Mouse (Mus musculus): ENCODE results near the gene Mthfsd. TPM values are rescaled to one million over a fixed set of nuclear protein-coding genes. Genes with fewer than 3 reads are reported as not detected.

The Mthfsd gene
- polyA plus RNA-seq, 1 experiment from 2014 or later, result 60.2 TPM

DNA sequence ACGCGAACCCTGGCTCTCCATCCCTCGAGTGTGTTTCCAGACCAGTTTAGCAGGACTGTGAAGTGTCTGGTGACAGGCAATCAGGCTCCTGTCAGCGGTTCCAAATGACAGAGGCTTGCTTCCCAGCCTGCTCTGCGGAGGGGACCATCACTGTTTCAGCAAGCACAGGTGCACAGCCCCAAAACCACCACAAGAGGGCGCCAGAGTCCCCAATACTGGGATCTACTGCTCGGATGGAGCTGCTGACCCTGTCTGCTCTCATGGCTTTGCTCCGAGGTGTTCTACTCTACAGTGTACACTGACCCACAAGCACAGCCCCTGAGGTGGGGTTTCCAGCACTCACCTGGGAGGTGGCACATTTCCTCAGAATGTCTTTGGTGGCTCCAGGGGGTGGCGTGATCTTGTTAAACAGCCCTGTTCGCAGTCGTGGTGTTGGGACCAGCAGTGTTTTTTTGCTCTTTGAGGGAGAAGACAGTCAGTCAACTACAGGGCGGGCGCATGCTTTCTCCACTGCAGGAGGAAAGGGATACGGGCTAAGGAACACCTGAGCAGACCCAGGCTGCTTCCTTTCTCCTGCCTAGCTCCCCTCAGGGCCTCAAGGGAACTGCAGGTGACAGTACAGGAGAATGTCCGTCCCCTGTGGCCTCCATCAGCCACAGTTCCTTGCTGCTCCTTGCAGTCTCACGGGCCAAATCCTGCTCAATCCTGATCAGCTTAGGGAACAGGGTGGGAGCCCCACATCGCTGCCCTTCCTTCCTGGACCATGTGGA is 4.0 kb downstream of the Mthfsd start:
- no peak overlapping the region for H3K9ac ChIP-seq
- H3K4me2 ChIP-seq, result no peak overlapping the region
- H3K4me3 ChIP-seq (replicated peaks), result no peak overlapping the region
- ATAC-seq (ENCODE audit: low FRiP score), result peak; percentile 33; the same call in 1 of the 2 replicates
- H3K27me3 ChIP-seq, result no peaks in the 10 kb centered on the region
- H3K4me1 ChIP-seq, result peaks cover 15% of the 10 kb centered on the region
- H3K27ac ChIP-seq, result no peak overlapping the region
- H3K9me3 ChIP-seq, result no peaks in the 10 kb centered on the region
- peaks cover 57% of the 10 kb centered on the region for H3K36me3 ChIP-seq (replicated peaks)
- 47% methylated on average over 17 of the region's 17 CpGs for WGBS

DNA sequence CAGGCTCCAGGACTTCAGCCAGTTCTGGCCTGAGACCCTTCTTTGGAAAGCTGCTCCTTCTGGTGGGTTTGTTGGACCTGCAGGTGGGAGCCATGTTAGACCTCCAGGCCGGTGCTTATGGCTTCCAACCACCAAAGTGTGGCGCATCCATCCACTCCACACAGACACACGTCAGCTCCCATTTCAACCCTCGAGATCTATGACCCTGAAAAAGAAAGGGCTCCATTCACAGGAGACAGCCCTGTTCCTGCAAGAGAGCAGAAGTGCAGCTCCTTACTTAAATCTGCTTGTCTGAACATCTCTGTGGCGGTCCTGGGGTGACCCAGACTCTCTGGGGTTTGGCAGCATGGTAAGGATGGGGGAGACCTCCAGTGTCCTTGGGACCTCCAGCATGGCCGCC is 14.7 kb downstream of the Mthfsd start:
- no peak overlapping the region for H3K9ac ChIP-seq
- WGBS, result 68% methylated on average over 6 of the region's 6 CpGs
- H3K4me1 ChIP-seq, result no peaks in the 10 kb centered on the region; the same call in 1 of the 2 replicates
- H3K9me3 ChIP-seq, result no peaks in the 10 kb centered on the region
- no peak overlapping the region for H3K4me2 ChIP-seq
- H3K27me3 ChIP-seq, result peaks cover 60% of the 10 kb centered on the region
- no peak overlapping the region for H3K4me3 ChIP-seq (replicated peaks)
- H3K36me3 ChIP-seq (replicated peaks), result peaks cover 24% of the 10 kb centered on the region
- H3K27ac ChIP-seq, result no peak overlapping the region
- ATAC-seq (ENCODE audit: low FRiP score), result no peak

DNA sequence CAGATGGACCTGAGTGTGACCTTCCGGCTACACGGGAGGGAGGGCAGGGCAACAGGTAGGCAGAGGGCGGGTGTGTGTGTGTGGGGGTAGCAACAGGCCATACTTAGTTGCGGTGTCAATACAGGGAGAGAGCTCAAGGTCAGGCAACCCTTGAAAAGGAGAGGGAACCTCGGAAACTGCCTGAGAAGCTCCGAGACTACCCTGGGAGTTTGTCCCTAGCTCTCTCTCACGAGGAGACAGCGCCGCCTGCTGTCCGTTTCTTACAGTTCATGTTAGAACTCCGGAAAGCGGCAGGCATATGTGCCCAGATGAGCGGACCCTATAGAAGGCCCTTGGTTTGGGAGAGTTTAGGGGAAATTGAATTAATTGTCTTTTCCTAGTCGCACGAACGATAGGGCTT is 15.6 kb downstream of the Mthfsd start:
- peaks cover 68% of the 10 kb centered on the region for H3K27me3 ChIP-seq

DNA sequence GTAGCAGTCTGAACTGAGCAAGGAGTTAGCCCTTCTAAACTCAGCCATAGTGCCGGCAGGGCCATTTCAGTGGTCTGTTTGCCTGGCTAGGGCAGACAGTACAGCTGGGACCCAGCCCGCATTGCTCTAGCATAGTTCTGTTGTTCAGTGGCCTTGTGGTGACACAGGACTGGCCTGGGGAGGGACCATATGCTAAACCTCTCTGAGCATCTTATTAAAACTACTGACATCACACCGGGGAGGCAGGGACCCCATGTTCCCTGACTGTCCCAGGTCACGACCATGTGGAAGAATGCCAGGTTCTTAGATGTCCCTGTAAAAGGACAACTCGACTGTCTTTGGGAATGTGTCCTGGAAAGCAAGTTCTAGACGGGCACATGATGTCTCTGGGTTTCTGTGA is 16.1 kb downstream of the Mthfsd start:
- H3K4me1 ChIP-seq, result no peaks in the 10 kb centered on the region; the same call in 1 of the 2 replicates

More for the DNA sequence above, 15.6 kb downstream of the Mthfsd start:
- no peak overlapping the region for H3K4me3 ChIP-seq (replicated peaks)
- H3K9me3 ChIP-seq, result no peaks in the 10 kb centered on the region
- H3K36me3 ChIP-seq (replicated peaks), result peaks cover 16% of the 10 kb centered on the region
- ATAC-seq (ENCODE audit: low FRiP score), result peak; percentile 45
- no peaks in the 10 kb centered on the region; the same call in 1 of the 2 replicates for H3K4me1 ChIP-seq
- no peak overlapping the region for H3K9ac ChIP-seq
- no peak overlapping the region for H3K4me2 ChIP-seq
- WGBS, result 4% methylated on average over 16 of the region's 16 CpGs
- no peak overlapping the region for H3K27ac ChIP-seq

DNA sequence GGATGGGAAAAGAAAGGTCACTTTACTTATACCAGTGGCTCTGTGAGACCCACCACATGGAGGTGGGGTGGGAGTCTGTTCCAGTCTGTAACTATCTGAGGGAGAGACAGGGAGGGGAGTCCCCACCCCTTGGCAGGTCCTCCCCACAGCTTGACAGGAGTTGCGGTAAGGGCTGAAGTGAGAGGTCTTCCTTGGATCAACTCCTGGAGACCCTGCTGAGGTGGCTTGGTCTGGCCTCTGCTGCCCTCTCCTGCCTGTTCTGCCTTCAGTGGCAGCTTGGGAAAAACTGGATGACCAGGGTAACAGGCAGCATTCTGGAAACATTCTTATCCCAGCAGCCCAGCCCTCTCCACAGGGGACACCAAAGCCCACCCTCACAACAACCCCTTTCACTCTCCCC is 17.5 kb downstream of the Mthfsd start:
- no peak for ATAC-seq (ENCODE audit: low FRiP score)
- Histone ChIP-seq H3K9me3 (no peaks in the 10 kb centered on the region), H3K9ac (no peak overlapping the region), H3K4me1 (no peaks in the 10 kb centered on the region; the same call in 1 of the 2 replicates), H3K27me3 (peaks cover 87% of the 10 kb centered on the region), H3K27ac (no peak overlapping the region), H3K4me2 (no peak overlapping the region), H3K4me3 (replicated peaks) (no peak overlapping the region), H3K36me3 (replicated peaks) (no peaks in the 10 kb centered on the region)
- 0% methylated on average over 1 of the region's 1 CpGs for WGBS

More for the DNA sequence above, 16.1 kb downstream of the Mthfsd start:
- Histone ChIP-seq H3K4me3 (replicated peaks) (no peak overlapping the region), H3K36me3 (replicated peaks) (peaks cover 11% of the 10 kb centered on the region), H3K27ac (no peak overlapping the region), H3K9me3 (no peaks in the 10 kb centered on the region), H3K4me2 (no peak overlapping the region), H3K9ac (no peak overlapping the region), H3K27me3 (peaks cover 72% of the 10 kb centered on the region)
- WGBS, result 30% methylated on average over 6 of the region's 6 CpGs
- peak; percentile 30; the same call in 1 of the 2 replicates for ATAC-seq (ENCODE audit: low FRiP score)

DNA sequence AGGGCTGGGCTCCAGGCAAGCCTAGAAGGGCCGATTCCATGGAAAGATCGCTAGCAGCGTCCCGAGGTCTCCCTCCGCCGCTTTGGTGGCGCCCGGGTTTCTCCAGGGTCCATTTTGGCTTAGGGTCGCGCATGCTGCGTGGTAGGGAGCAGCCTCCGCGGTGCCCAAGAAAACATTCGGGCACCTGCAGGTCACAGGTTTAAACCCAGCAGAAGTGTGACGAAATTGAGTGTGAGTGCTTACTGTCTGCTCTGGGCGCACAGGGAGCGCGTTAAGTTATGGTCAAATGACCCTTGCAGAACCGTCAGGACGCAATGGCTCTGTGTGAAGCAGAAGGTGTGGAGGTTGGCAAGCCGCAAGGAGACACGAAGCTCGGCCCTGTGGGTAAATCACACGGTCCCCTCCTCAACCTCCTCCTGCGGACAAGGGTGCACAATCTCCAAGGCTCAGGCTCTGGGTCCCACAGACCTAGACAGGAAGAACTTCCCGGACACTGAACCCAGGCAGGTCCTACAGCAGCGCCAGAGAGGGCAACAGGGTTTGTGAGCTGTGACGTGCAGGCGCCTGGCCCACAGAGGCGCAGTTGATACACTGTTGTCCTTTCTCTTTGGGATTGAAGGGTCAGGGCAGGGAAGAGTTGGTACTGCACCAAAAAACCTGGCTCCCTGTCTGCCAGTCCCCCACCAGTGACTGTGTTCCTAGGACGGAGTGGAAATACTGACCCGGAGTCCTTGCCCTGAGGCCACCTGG is 18.4 kb downstream of the Mthfsd start:
- no peak overlapping the region for H3K4me3 ChIP-seq (replicated peaks)
- ATAC-seq (ENCODE audit: low FRiP score), result no peak
- peaks cover 96% of the 10 kb centered on the region for H3K27me3 ChIP-seq
- no peak overlapping the region for H3K27ac ChIP-seq
- H3K4me1 ChIP-seq, result peaks cover 3% of the 10 kb centered on the region
- H3K4me2 ChIP-seq, result no peak overlapping the region
- H3K9ac ChIP-seq, result no peak overlapping the region
- 2% methylated on average over 32 of the region's 32 CpGs for WGBS
- H3K36me3 ChIP-seq (replicated peaks), result no peaks in the 10 kb centered on the region
- no peaks in the 10 kb centered on the region for H3K9me3 ChIP-seq

DNA sequence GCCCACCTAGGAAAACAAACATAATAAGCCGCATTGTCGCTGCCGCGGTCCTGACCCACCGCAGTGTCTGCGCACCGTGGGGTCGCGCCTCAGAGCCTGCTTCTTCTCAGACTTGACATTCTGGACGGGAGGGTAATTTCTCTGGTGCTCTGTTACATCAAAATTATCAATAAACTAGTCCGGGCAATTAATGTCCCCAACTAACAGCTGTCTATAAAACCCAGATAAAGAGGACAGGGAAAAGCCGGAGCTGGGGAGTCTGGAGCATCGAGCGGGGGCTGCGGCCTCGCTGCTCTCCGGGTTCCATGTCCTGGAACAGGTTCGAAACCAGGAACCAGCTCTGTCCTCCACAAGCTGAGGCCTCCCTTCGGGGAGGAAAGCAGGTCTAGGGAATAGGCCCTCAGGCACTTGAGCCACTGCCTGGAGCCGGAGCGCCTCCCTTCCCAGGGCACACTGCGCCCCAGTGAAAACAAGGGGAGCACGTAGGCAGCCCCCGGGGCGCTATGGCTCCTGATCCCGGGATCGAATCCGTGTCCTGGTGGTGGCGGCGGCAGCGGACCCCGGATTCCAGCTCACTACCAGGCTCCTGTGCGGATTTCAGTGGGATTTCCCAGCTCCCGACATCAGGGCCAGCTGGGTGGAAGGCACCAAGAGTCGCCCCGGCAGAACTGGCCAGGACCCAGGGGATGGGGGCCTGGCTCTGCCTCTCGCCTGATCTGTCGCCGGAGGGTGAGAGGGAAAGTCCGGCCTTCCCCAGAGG is 19.1 kb downstream of the Mthfsd start:
- under 1% methylated on average over 40 of the region's 40 CpGs for WGBS
- peaks cover 99% of the 10 kb centered on the region for H3K27me3 ChIP-seq
- no peaks in the 10 kb centered on the region for H3K9me3 ChIP-seq
- no peaks in the 10 kb centered on the region for H3K36me3 ChIP-seq (replicated peaks)
- peaks cover 11% of the 10 kb centered on the region for H3K4me1 ChIP-seq
- no peak for ATAC-seq (ENCODE audit: low FRiP score)
- H3K9ac ChIP-seq, result no peak overlapping the region
- H3K4me2 ChIP-seq, result no peak overlapping the region
- no peak overlapping the region for H3K4me3 ChIP-seq (replicated peaks)
- no peak overlapping the region for H3K27ac ChIP-seq

DNA sequence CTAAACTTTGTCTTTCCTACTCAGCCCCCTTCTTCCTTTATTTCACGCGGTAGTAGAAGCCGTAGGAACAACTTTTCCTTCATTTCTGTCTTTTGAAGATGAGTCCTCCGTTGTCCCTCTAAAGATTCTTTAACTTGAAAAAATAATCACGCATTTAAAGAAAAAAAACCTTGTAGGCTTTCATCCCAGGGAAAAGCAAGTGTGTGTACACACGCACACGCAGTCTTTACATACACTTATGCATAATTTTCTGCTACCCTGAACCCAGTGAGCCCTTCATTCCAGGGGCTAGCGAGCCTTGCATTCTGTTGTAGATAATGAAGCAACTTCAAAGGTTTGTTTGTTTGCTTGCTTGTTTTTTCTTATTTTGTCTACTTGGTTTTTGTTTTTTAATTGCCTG is 19.9 kb downstream of the Mthfsd start:
- no peaks in the 10 kb centered on the region for H3K36me3 ChIP-seq (replicated peaks)
- H3K4me1 ChIP-seq, result peaks cover 18% of the 10 kb centered on the region
- ATAC-seq (ENCODE audit: low FRiP score), result no peak

DNA sequence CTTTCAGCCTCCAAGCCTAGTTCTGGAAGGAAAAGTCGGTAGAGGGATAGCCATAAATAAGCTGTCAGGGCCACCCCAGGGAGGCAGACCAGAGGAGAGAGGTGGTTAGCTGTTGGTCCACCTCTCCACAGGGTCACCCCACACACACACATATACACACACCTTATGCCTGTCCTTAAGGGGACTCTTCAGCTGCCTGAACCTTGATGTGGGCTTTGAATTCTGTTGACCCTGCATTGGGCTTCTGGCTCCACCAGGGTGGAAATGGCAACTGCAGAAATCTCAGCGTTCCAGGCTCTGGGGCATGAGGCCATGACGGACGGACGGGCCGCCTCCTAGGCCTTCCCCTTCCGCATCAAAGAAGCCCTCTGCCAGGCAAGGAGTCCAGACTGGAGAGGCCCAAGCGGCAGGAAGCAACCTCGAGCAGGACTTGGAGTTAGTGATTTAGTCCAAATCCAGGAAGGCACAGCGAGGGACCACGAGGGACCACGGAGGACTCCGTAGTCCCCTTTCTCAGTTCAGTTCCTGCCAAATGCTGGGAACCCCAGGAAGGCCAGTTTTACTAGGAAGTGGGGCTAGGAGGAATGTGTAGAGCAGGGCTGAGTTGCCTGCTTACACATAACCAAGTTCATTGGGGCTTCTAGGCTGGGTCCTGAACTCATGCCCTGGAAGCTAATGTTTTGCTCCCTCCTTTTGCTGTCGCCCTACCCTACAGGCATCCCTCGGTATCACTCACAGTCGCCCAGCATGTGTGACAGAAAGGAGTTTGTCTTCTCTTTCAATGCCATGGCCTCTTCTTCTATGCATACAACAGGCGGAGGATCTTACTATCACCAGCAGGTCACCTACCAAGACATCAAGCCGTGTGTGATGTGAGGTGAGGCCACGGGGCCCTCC is 21.9 kb downstream of the Mthfsd start:
- no peak overlapping the region for H3K27ac ChIP-seq
- H3K36me3 ChIP-seq (replicated peaks), result no peaks in the 10 kb centered on the region
- no peak overlapping the region for H3K4me2 ChIP-seq
- H3K4me3 ChIP-seq (replicated peaks), result no peak overlapping the region
- peaks cover 25% of the 10 kb centered on the region for H3K4me1 ChIP-seq
- 7% methylated on average over 19 of the region's 19 CpGs for WGBS
- no peaks in the 10 kb centered on the region for H3K9me3 ChIP-seq
- ATAC-seq (ENCODE audit: low FRiP score), result no peak
- H3K9ac ChIP-seq, result no peak overlapping the region
- peaks cover 99% of the 10 kb centered on the region for H3K27me3 ChIP-seq

More for the DNA sequence above, 19.9 kb downstream of the Mthfsd start:
- Histone ChIP-seq H3K9ac (no peak overlapping the region), H3K9me3 (no peaks in the 10 kb centered on the region), H3K4me2 (no peak overlapping the region), H3K27me3 (peaks cover 99% of the 10 kb centered on the region), H3K27ac (no peak overlapping the region), H3K4me3 (replicated peaks) (no peak overlapping the region)
- WGBS, result 1% methylated on average over 8 of the region's 8 CpGs

DNA sequence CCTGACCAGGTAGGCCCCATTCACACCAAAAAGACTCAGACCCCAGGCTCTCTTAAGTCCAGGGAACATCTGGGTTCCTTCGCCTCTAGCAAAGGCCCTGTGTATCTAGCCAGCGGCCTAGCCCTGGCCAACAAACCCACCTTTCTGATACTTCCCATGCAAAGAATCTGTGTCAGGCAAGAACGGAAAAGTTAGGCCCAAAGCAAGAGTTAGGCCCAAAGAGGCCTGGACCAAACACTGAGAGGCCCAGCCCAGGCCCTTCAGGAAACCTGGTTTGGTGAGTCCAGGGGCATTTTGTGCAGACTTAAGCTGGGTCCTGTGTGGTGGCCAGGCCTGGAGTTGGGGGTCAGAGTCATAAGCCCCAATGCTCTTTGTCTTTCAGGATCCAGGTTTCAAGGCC is 22.6 kb downstream of the Mthfsd start:
- H3K4me2 ChIP-seq, result no peak overlapping the region
- H3K27ac ChIP-seq, result no peak overlapping the region
- H3K9me3 ChIP-seq, result no peaks in the 10 kb centered on the region
- H3K9ac ChIP-seq, result no peak overlapping the region
- peaks cover 99% of the 10 kb centered on the region for H3K27me3 ChIP-seq
- WGBS, result 17% methylated on average over 3 of the region's 3 CpGs
- H3K4me1 ChIP-seq, result peaks cover 25% of the 10 kb centered on the region
- H3K36me3 ChIP-seq (replicated peaks), result no peaks in the 10 kb centered on the region
- H3K4me3 ChIP-seq (replicated peaks), result no peak overlapping the region
- no peak for ATAC-seq (ENCODE audit: low FRiP score)

DNA sequence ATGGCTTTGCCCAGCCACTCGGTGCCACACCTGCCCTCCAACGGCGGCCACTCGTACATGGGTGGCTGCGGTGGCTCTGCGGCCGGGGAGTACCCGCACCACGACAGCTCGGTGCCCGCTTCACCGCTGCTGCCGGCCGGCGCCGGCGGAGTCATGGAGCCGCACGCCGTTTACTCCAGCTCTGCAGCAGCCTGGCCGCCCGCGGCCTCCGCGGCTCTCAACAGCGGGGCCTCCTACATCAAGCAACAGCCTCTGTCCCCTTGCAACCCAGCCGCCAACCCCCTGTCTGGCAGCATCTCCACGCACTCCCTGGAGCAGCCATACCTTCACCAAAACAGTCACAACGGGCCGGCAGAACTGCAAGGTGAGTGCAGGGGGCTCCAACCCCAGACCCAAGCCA is 23.2 kb downstream of the Mthfsd start:
- Histone ChIP-seq H3K27me3 (peaks cover 99% of the 10 kb centered on the region), H3K36me3 (replicated peaks) (no peaks in the 10 kb centered on the region), H3K9ac (no peak overlapping the region), H3K4me3 (replicated peaks) (peak overlapping the region; percentile 47), H3K4me1 (peaks cover 25% of the 10 kb centered on the region), H3K4me2 (peak overlapping the region; percentile 86), H3K27ac (no peak overlapping the region), H3K9me3 (no peaks in the 10 kb centered on the region)
- WGBS, result under 1% methylated on average over 30 of the region's 30 CpGs
- ATAC-seq (ENCODE audit: low FRiP score), result no peak
